Mouse (Mus musculus): ENCODE measurements around the gene Syt2. TPM values are rescaled to one million over a fixed set of nuclear protein-coding genes. Genes with fewer than 3 reads are reported as not detected.

The Syt2 gene
- 0.71 and 1.1 TPM in 2 replicates for polyA plus RNA-seq (2012; rRNA removed)

GRCm38 (mm10) chr1:134646261-134646962, at the start of gene Syt2:
Gene Syt2 (plus strand): TSS chr1:134646677.
- no peak for DNase-seq (ENCODE audit: low read depth, low spot score)
- 1% methylated on average over 59 of the region's 63 CpGs for WGBS

- no peak for DNase-seq (ENCODE audit: low read depth, low spot score)
- 82% methylated on average over 9 of the region's 9 CpGs for WGBS
Measured at GRCm38 (mm10) chr1:134597339-134598054, 49.0 kb upstream of the Syt2 start.

GRCm38 (mm10) chr1:134604086-134604485, 42.4 kb upstream of the Syt2 start:
- WGBS = 96% methylated on average over 2 of the region's 2 CpGs
- DNase-seq (ENCODE audit: low read depth, low spot score) = no peak

GRCm38 (mm10) chr1:134605670-134606069, 40.8 kb upstream of the Syt2 start:
- 77% methylated on average over 8 of the region's 8 CpGs for whole genome bisulfite sequencing
- DNase-seq (ENCODE audit: low read depth, low spot score) = no peak

GRCm38 (mm10) chr1:134606381-134606780, 40.1 kb upstream of the Syt2 start:
- no peak for DNase-seq (ENCODE audit: low read depth, low spot score)
- 93% methylated on average over 2 of the region's 2 CpGs for WGBS

- WGBS = 58% methylated on average over 1 of the region's 1 CpGs
- DNase-seq (ENCODE audit: low read depth, low spot score) = no peak
Measured at GRCm38 (mm10) chr1:134607279-134607678, 39.2 kb upstream of the Syt2 start.

- DNase-seq (ENCODE audit: low read depth, low spot score) = no peak
- 37% methylated on average over 4 of the region's 4 CpGs for WGBS
Measured at GRCm38 (mm10) chr1:134609172-134609571, 37.3 kb upstream of the Syt2 start.

GRCm38 (mm10) chr1:134614554-134614953, 31.9 kb upstream of the Syt2 start:
- WGBS = 91% methylated on average over 5 of the region's 5 CpGs

GRCm38 (mm10) chr1:134614988-134615387, 31.5 kb upstream of the Syt2 start:
- 94% methylated on average over 2 of the region's 2 CpGs for WGBS
- DNase-seq (ENCODE audit: low read depth, low spot score) = no peak

More at GRCm38 (mm10) chr1:134614554-134614953, 31.9 kb upstream of the Syt2 start:
- DNase-seq (ENCODE audit: low read depth, low spot score) = no peak

- 71% methylated on average over 9 of the region's 9 CpGs for WGBS
- no peak for DNase-seq (ENCODE audit: low read depth, low spot score)
Measured at GRCm38 (mm10) chr1:134617656-134618055, 28.8 kb upstream of the Syt2 start.

GRCm38 (mm10) chr1:134625325-134625724, 21.2 kb upstream of the Syt2 start:
- whole genome bisulfite sequencing = 87% methylated on average over 4 of the region's 4 CpGs
- DNase-seq (ENCODE audit: low read depth, low spot score) = no peak

- DNase-seq (ENCODE audit: low read depth, low spot score) = no peak
- 93% methylated on average over 10 of the region's 10 CpGs for WGBS
Measured at GRCm38 (mm10) chr1:134629455-134629854, 17.0 kb upstream of the Syt2 start.

GRCm38 (mm10) chr1:134634296-134634695, 12.2 kb upstream of the Syt2 start:
- 57% methylated on average over 7 of the region's 7 CpGs for WGBS
- no peak for DNase-seq (ENCODE audit: low read depth, low spot score)

- DNase-seq (ENCODE audit: low read depth, low spot score) = no peak
- WGBS = 82% methylated on average over 3 of the region's 3 CpGs
Measured at GRCm38 (mm10) chr1:134636245-134636644, 10.2 kb upstream of the Syt2 start.

GRCm38 (mm10) chr1:134636684-134637083, 9.8 kb upstream of the Syt2 start:
- WGBS = 12% methylated on average over 3 of the region's 3 CpGs

GRCm38 (mm10) chr1:134638041-134638440, 8.4 kb upstream of the Syt2 start:
- 23% methylated on average over 3 of the region's 3 CpGs for WGBS
- no peak for DNase-seq (ENCODE audit: low read depth, low spot score)

More at GRCm38 (mm10) chr1:134636684-134637083, 9.8 kb upstream of the Syt2 start:
- no peak for DNase-seq (ENCODE audit: low read depth, low spot score)

- DNase-seq (ENCODE audit: low read depth, low spot score) = no peak
- 18% methylated on average over 7 of the region's 7 CpGs for WGBS
Measured at GRCm38 (mm10) chr1:134638522-134638921, 8.0 kb upstream of the Syt2 start.

GRCm38 (mm10) chr1:134639460-134639859, 7.0 kb upstream of the Syt2 start:
- 63% methylated on average over 6 of the region's 6 CpGs for WGBS
- DNase-seq (ENCODE audit: low read depth, low spot score) = no peak

- WGBS = 31% methylated on average over 3 of the region's 3 CpGs
Measured at GRCm38 (mm10) chr1:134641507-134641906, 5.0 kb upstream of the Syt2 start.

GRCm38 (mm10) chr1:134643702-134644101, 2.8 kb upstream of the Syt2 start:
- no peak for DNase-seq (ENCODE audit: low read depth, low spot score)
- WGBS = 52% methylated on average over 6 of the region's 6 CpGs

More at GRCm38 (mm10) chr1:134641507-134641906, 5.0 kb upstream of the Syt2 start:
- DNase-seq (ENCODE audit: low read depth, low spot score) = no peak
